Mouse (Mus musculus) limb, embryonic 14.5 days (tissue): ENCODE data around the gene Arhgef25. TPM values are rescaled to one million over a fixed set of nuclear protein-coding genes. Genes with fewer than 3 reads are reported as not detected.

ENCODE experiments used
- ATAC-seq: fragments of 200-750 bp; cut with Nextera tagmentation; 2 replicates; pipeline ENCODE4 v1.8.0; 2017; ENCODE audit warnings: low read depth, moderate number of reproducible peaks, moderate TSS enrichment; ENCODE audit not compliant: low FRiP score
- DNase-seq: peaks from one replicate; pipeline ENCODE4 v3.0.0-alpha.2; 2015; ENCODE audit warnings: low spot score
- H3K27ac ChIP-seq: fragments of 300-500 bp; sonication (generic); replicated peaks from 2 replicates; pipeline ENCODE4 v1.5.1; 2014; ENCODE audit warnings: low read depth, mild to moderate bottlenecking, low read length, moderate library complexity, mixed read lengths
- H3K27me3 ChIP-seq: fragments of 300-500 bp; sonication (generic); 2 replicates; pipeline ENCODE4 v1.6.1; 2014; ENCODE audit warnings: low read length, mixed read lengths; ENCODE audit not compliant: control insufficient read depth, insufficient read depth
- H3K36me3 ChIP-seq: fragments of 300-500 bp; sonication (generic); 2 replicates; pipeline ENCODE4 v1.6.1; 2014; ENCODE audit warnings: mild to moderate bottlenecking, low read length, moderate library complexity, mixed read lengths; ENCODE audit not compliant: control insufficient read depth, insufficient read depth
- H3K4me1 ChIP-seq: fragments of 300-500 bp; sonication (generic); 2 replicates; pipeline ENCODE4 v1.6.1; 2014; ENCODE audit warnings: antibody characterized with exemption, low read length, mixed read lengths; ENCODE audit not compliant: control insufficient read depth, insufficient read depth
- H3K4me2 ChIP-seq: fragments of 300-500 bp; sonication (generic); replicated peaks from 2 replicates; pipeline ENCODE4 v1.6.1; 2014; ENCODE audit warnings: low read depth, mild to moderate bottlenecking, low read length, moderate library complexity; ENCODE audit not compliant: severe bottlenecking
- H3K4me3 ChIP-seq: fragments of 300-500 bp; sonication (generic); replicated peaks from 2 replicates; pipeline ENCODE4 v1.5.1; 2014; ENCODE audit warnings: low read length
- H3K9ac ChIP-seq: fragments of 300-500 bp; sonication (generic); 2 replicates; pipeline ENCODE4 v1.6.1; 2014; ENCODE audit warnings: mild to moderate bottlenecking, low read depth, low read length, moderate library complexity; ENCODE audit not compliant: severe bottlenecking
- H3K9me3 ChIP-seq: fragments of 300-500 bp; sonication (generic); 2 replicates; pipeline ENCODE4 v1.6.1; 2016; ENCODE audit warnings: low read length; ENCODE audit not compliant: control insufficient read depth
- POLR2A ChIP-seq: fragments of 200-500 bp; IDR thresholded peaks from 2 replicates; pipeline ENCODE4 v1.8.0; 2012; ENCODE audit warnings: inconsistent platforms, mild to moderate bottlenecking, moderate library complexity, borderline replicate concordance; ENCODE audit not compliant: insufficient read depth, insufficient read length; ENCODE audit errors: extremely low read depth
- WGBS: fragments of 180-500 bp; shearing (Covaris S2); extraction: QIAGEN DNeasy Blood & Tissue Kit; methylation state at CpG from one replicate; pipeline ENCODE4 v1.1.7; 2014; 5-methylcytosine and 5-hydroxymethylcytosine counted together
- polyA plus RNA-seq, 2 experiments: library from polyadenylated mRNA; depleted of rRNA in 1 of 2; stranded (reverse) in 1 of 2; unstranded in 1 of 2; fragments of >200 nt; fragmentation: Nextera tagmentation in 1 of 2; extraction: Ambion mirVana in 1 of 2; gene quantifications; 2 replicates each; pipeline versions ENCODE4 v1.2.1 to v1.2.3; 2012 to 2014

Arhgef25 gene
- polyA plus RNA-seq, 2 experiments: 86.8 to 228 TPM

GRCm38 (mm10) chr10:127179871-127180694 lies 9.8 kb downstream of the Arhgef25 start, which contains the start of gene Slc26a10:
Gene Slc26a10 (minus strand): TSS chr10:127180645.
- under 1% methylated on average over 30 of the region's 34 CpGs for WGBS
- Histone ChIP-seq H3K27me3 (peaks cover 46% of the 10 kb centered on the region), H3K4me2 (peak within 1 kb of the TSS; percentile 45), H3K9ac (peak within 1 kb of the TSS; percentile 36; the same call in 1 of the 2 replicates), H3K4me1 (peaks cover 19% of the 10 kb centered on the region), H3K4me3 (peak within 1 kb of the TSS; percentile 22), H3K9me3 (no peaks in the 10 kb centered on the region), H3K36me3 (peaks cover 31% of the 10 kb centered on the region), H3K27ac (no peak within 1 kb of the TSS)
- TF ChIP-seq POLR2A: no peak
- ATAC-seq (no peak), DNase-seq (no peak)

- Histone ChIP-seq H3K4me1 (peaks cover 16% of the 10 kb centered on the region), H3K9ac (no peak overlapping the region), H3K27me3 (peaks cover 46% of the 10 kb centered on the region), H3K4me2 (peak overlapping the region; percentile 49), H3K4me3 (peak overlapping the region; percentile 27), H3K36me3 (peaks cover 15% of the 10 kb centered on the region), H3K9me3 (no peaks in the 10 kb centered on the region), H3K27ac (no peak overlapping the region)
- 5% methylated on average over 41 of the region's 41 CpGs for WGBS
- ATAC-seq: no peak
- TF ChIP-seq POLR2A: no peak
- no peak for DNase-seq
These were observed 11.4 kb downstream of the Arhgef25 start for GRCm38 (mm10) chr10:127178286-127179027.

DNA sequence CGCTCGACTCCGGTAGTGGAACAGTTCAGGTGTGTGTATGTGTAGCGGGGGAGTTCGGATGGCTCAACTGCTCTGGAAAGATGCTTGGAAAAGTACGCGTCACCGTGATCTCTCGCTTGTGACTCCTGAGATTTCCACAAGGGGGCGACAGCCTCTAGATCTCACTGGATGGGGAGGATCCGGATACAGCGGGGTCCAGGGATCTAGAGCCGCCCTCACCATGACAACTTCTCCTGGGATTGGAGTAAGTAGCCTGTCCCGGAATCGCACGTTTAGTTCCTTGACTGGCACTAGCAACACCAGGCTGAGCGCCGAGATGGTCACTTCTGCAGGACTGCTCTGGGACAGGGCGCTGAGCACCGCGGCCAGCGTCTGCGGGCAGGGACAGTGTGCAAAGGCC lies 12.2 kb downstream of the Arhgef25 start:
- Histone ChIP-seq H3K4me1 (peaks cover 16% of the 10 kb centered on the region), H3K4me2 (peak overlapping the region; percentile 49), H3K9ac (no peak overlapping the region), H3K36me3 (peaks cover 7% of the 10 kb centered on the region), H3K27ac (no peak overlapping the region), H3K4me3 (peak overlapping the region; percentile 27), H3K9me3 (no peaks in the 10 kb centered on the region), H3K27me3 (peaks cover 46% of the 10 kb centered on the region)
- no peak for TF ChIP-seq POLR2A
- DNase-seq: peak; percentile 86
- WGBS: 2% methylated on average over 23 of the region's 23 CpGs
- peak; percentile 66 for ATAC-seq

- Histone ChIP-seq H3K4me1 (peaks cover 16% of the 10 kb centered on the region), H3K27me3 (peaks cover 46% of the 10 kb centered on the region), H3K36me3 (peaks cover 3% of the 10 kb centered on the region), H3K4me2 (peak overlapping the region; percentile 49; the same call in 1 of the 2 replicates), H3K9ac (no peak overlapping the region), H3K9me3 (no peaks in the 10 kb centered on the region), H3K27ac (no peak overlapping the region), H3K4me3 (peak overlapping the region; percentile 27; the same call in 1 of the 2 replicates)
- DNase-seq (no peak), ATAC-seq (no peak)
- TF ChIP-seq POLR2A: no peak
- WGBS: 23% methylated on average over 9 of the region's 9 CpGs
These were observed 12.6 kb downstream of the Arhgef25 start for GRCm38 (mm10) chr10:127177235-127177634.

DNA sequence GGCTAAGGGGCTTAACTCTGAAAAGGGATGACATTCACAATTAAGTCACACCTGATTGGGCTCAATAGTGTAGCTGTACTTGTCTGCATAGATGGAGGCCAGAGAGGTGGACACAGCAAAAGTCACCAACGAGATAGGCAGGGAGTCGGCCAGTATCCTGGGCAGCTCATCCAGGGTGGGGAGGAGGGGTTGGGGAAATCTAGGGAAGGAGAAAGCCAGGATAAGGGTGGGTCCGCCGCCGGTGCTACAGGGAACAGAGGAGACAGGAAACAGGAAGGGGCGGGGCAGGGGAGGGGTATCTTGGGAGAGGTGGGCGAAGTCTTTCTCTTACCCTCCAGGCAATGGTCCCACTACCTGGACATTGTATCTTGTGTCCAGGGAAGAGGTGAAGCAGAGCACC lies 13.1 kb downstream of the Arhgef25 start:
- Histone ChIP-seq H3K4me3 (no peak overlapping the region), H3K4me1 (peaks cover 16% of the 10 kb centered on the region), H3K27me3 (peaks cover 46% of the 10 kb centered on the region), H3K9ac (no peak overlapping the region), H3K9me3 (no peaks in the 10 kb centered on the region), H3K27ac (no peak overlapping the region), H3K4me2 (no peak overlapping the region), H3K36me3 (peaks cover 2% of the 10 kb centered on the region; the same call in 1 of the 2 replicates)
- 6% methylated on average over 7 of the region's 7 CpGs for WGBS
- no peak for TF ChIP-seq POLR2A
- DNase-seq (no peak), ATAC-seq (no peak)
